Mouse (Mus musculus) liver, adult (tissue): ENCODE measurements around the gene Paqr7.

Experiments
- GATA4 ChIP-seq: IDR thresholded peaks from 2 replicates; pipeline ENCODE4 v1.6.1; 2014; ENCODE audit warnings: mild to moderate bottlenecking, low read length; ENCODE audit not compliant: insufficient replicate concordance

Paqr7 gene

DNA sequence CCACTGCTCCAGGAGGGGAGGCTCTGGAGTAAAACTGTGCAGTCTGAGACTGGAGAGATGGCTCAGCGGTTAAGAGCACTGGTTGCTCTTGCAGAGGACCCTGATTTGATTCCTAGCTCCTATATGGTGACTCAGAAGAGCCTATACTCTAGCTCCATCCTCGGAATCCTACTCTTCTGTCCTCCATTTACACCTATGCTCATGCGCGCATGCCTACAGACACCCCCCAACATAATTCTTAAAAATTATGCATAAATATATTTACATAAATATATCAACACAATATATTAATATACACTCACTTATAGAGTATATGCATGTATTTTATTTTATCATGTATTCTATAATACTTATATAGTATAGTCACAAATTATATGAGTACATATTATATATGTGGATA, 13.9 kb downstream of the Paqr7 start:
- TF ChIP-seq GATA4, result no peak

DNA sequence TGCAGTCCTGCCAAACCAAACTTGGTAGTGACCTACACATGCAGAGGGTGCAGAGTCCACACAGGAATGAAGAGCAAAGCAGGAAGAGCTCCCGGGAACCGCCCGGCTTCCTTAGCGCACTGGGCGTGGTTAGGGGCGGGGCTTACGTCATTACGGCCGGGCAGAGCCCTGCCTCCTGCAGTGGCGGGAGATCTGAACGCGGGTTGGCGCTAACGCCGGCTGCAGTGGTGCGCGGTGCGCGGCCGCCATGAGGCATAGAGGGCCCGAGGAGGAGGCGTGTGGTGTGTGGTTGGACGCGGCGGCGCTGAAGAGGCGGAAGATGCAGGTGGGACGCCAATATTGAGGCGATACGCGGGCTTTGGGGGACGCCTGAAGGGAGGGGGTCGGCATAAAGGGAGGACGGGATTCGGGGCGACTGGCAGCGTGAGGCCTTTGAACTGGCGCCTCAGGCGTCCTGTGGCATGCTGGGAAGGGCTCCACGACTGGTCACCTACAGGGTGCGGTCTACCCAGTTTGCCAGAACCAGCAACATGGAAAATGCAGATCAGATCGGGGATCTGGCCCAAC, 14.4 kb downstream of the Paqr7 start, which contains the start of gene Aunip:
Gene Aunip, plus strand, starts transcription at position 155 of the 567 bp plus-strand sequence.
- TF ChIP-seq GATA4, result no peak

DNA sequence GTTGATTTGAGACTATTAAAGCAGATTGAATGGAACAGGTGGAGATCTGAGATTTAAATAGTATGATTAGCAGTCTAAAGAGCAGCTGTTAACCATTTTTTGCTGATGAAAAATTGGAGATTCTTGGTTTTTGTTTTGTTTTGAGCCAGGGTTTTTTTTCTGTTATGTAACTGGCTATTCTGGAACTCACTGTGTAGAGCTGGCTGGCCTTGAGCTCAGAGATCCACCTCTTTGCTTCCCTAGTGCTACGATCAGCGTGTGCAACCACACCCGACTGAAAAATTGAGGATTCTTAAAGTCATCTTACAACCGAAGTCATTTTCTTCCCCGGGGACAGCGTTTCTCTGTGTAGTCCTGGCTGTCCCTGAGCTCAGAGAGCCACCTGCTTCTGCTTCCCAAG, 15.2 kb downstream of the Paqr7 start:
- no peak for TF ChIP-seq GATA4

DNA sequence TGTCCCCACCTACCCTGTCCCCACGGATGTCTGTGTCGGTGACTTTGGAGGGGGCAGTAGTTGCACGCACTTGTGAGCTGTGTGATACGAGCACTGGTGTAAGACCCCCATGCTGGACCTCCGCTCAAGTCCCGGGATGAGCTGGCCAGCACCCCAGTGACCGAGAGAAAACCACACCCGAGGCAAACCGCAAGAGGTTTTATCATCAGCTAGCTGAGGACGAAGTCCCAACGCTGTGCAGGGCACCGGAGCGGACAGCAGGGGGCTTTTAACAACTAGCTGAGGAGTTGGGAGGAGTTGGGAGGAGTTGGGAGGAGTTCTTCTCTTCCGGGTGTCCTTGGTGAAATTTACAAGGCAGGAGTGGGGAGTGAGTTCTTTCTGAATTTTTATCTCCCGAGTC, 16.3 kb downstream of the Paqr7 start:
- no peak for TF ChIP-seq GATA4

DNA sequence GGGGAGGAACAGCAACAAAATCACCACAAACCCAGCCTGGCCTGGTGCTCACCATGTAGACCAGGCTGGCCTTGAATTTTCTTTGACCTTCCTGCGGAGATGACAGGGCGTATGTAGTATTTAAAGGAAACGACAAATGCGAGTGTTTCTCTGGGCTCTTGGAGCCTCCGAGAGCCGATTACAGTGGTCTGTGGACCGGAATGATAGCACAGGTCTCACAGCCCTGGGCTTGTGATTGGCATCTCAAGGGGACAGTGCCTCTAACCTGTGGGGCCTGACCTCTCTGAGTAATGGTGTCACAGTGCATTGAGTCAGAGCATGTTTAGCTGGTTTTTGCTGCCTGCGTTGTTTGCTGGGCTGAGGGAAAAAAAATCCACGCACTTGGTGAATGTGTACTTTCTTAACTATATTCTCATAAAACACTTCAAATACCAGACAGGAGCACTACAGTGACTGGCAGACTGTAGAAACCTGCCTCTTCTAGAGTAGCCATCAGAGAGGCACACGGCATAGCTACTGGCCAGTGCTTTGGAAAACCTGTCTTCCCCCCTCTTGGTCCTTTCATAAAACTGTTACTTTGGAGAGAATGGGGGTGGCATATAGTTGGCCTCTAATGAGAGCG, 17.9 kb downstream of the Paqr7 start:
- no peak for TF ChIP-seq GATA4

DNA sequence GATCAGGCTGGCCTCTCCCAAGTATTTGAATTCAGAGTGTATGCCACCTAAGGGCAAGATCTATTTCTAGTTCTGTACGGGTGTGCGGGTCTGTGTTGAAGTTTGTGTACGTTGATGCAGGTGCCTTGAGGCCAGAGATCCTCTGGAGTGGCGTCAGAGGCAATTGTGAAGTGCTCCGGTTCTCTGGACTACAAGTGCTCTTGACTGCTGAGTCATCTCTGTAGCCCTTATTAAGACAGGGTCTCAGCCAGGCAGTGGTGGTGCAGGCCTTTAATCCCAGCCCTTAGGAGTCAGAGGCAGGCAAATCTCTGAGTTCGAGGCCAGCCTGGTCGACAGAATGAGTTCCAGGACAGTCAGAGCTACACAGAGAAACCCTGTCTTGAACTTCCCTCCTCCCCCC, 19.1 kb downstream of the Paqr7 start:
- no peak for TF ChIP-seq GATA4

DNA sequence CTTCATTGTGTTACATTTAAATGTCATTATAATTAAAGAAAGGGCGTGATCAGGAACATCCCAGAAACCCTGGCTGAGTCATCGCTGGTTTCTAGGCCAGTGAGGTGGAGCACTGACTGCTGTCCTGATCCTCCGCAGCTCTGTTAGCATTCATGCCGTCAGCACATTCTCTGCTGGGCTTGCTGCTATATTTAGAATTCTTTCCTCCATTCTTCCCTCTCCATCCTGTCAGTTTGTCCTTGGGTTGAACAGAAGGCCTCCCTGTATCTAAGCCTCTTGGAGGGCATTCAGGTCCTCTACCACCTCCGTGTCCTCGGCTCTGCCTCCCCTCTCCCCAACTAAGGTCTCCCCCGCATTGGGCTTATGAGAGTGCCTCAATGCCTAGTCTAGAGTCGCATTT, 20.5 kb downstream of the Paqr7 start:
- no peak for TF ChIP-seq GATA4

DNA sequence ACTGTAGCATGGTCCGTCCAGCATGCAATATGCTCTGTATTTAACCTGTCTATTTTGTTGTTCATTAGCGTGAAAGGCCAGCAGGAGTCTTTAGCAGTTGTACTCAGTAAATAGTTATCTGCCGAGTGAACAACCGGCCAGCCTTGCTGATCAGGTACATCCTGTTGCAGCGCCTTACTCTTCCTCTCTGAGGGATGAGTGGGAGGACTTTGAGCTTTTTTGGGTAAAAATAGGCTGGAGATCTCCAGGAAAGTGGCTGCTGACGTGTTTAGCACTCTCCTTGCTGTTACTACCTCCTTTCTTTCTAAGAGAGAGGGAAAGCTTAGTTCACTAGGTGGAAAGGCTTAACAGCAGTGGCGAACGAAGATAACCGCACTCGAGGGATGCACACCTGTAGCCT, 21.2 kb downstream of the Paqr7 start:
- TF ChIP-seq GATA4, result no peak

DNA sequence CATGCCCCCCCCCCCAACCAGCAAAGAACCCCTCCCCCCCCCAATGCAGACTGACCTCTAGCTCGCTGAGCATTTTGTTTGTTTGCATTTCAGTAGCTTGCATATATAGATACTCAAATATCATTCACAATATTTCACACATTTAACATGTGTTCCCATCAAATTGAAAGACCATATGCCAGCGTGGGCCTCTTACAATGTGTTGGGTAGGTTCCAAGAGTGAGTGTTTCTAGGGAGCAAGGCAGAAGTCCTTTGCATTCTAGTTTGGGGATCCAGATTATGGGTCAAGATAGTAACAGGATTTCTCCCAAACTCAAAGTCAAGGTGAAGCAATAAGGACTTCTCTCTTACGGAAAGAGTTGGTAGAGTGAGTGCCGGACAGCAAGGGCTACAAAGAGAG, 22.0 kb downstream of the Paqr7 start:
- TF ChIP-seq GATA4, result no peak

DNA sequence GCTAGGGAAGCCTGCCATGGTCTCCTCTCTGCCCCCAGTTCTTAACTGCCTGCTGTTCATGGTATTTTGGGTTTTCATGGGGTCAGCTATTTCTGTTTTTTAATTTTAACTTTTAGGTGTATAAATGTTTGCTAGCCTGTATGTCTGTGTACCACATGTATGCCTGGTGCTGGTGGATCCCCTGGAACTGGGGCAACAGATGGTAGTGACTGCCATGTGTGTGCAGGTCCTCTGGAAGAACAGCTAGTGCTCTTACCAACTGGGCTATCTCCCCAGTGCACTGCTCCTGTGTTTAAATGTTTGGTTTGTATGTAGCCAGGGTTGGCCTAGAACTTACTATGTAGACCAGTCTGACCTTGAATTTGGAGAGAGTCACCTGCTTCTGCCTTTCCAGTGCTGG, 22.8 kb downstream of the Paqr7 start:
- no peak for TF ChIP-seq GATA4

DNA sequence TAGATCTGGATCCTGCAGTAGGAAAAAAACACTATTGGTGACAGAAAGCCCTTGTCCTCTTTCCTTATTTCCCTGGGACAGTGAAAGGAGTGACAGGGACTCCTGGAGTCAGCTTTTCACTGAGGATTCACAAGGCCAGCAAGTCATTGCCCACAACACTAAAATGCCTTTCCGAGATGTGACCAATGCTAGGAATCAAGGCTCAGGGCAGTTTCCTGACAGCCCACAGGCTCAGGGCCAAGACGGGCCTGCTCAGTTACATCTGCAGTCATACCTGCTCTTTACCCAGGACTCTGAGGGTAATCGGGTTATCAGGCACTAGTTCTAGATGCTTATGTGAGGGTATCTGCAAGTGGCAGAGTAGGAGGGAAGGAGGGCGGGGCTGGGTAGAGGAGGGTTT, 26.9 kb downstream of the Paqr7 start:
- no peak for TF ChIP-seq GATA4

DNA sequence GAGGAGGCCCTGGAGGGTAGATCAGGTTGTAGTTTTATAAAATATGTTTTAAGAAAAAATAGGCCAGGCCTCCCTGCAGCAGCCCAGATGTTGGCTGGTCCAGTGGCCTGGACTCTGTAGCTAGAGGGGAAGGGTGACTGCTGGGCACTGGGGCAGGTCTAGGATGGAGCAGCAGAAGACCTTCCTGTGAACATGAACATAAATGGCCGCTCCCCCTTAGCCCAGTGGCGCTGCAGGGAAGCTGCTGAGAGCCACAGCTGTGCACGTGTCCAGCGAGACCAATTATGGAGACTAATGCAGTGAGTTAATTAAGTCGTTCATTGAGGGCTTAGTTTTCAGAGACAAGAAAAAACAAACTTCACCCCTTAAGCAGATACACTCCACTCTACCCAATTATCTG, 29.3 kb downstream of the Paqr7 start:
- no peak for TF ChIP-seq GATA4

DNA sequence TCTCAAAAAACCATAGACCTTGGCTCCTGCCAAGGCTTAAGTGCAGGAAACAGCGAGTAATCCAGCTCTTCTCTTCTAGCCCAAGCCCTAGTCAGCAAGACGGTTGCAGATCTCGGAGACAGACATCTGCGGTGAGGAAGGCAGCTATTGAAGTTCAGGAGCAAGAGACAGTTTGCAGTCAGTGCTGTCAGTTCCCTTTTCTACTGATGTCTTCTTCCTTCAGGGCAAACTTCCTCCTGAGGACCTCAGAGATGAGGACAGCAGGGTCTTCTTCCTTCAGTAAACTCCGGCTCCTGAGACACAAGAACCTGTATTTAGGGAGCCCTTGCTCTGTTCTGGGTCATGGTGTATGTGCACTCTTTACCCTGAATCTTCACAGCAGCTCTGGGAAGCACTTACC, 29.7 kb downstream of the Paqr7 start:
- no peak for TF ChIP-seq GATA4

DNA sequence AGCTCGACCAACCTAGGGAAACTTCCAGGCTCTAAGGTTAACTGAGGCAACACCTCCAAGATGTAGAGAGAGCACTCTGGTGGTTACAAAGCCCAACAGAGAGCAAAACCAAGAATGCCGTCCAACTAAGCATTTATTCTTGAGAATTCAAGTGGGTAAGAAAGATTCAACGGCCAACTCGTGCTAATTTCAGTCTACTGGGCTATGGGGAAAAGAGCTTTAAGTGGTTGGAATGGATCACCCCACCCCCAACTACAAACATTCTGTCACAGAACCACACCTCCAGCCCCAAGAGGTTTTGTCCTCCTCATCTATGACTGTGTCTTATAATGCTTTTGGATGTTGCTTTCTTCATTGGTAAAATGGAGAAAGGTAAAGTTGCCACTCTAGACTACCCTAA, 36.4 kb downstream of the Paqr7 start:
- TF ChIP-seq GATA4, result no peak

DNA sequence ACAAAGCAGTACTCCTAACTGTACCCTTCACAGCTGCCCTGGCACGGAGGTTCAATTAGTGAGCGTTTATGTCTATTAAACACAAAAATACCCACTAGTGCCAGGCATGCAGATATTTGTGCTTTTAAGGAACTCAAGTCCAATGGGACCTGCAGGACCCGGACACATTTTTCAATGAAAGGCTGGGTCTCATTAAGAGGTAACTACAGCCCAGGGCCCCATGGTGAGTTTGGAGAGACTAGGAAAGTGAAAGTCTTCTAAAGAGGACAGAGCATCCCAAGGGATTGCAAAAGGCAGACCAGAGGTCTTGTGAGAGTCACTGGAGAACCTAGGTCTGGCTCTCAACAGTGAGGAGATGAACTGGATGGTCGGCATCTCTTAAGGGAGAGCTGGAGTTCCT, 36.9 kb downstream of the Paqr7 start:
- no peak for TF ChIP-seq GATA4

DNA sequence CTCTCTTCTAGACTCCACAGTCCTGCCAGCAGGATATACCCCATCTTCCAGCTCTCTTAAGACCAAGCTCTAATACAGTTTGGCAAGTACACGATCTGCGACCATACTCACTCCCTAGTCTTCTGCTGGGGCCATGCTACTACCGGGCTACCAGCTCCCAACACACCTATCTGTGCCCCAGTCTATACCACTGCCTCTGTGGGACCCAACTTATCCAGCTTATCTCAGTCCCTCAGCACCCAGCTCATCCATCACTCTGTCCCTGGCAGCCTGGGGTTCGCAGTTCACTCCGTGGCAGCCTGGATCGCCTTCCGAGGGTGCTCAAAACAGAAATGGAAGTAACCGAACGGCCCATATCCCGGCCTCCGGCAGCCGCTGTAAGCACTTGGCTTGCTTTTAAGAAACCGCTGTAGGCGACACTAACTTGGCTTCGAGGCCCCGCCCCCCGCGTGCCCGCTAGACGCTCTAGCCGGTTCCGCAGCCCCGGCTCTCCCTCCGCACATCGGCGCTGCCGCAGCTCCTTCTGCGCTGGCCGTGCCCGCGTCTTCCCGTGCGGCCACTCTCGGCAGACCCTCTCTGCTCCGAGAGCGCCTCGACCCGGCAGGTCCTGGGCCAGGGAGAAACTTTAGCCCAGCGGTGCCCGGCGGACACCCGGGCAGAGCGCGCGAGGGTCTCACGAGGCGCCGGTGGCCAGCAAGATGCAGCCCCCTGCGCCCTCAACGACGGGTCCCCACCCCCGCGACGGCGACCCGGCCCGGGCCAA, 37.8 kb downstream of the Paqr7 start:
- no peak for TF ChIP-seq GATA4
